25 mouse cellular contexts compared by ENCODE assay signal in genomic region chr11:85800380-85800779, GRCm38 (mm10). TPM values are rescaled to one million over a fixed set of nuclear protein-coding genes. Genes with fewer than 3 reads are reported as not detected.
A peak's percentile ranks its signal among the peaks of the same experiment; 100 is the strongest.
DNase-seq lines count a peak whose midpoint lies in the region; ATAC-seq and TF ChIP-seq lines count a peak whose summit lies in the region.
"Had no signal": no experiment of that assay in that cellular context is flagged by ENCODE, and none has a peak within 500 bp of the region (broad histone marks: within the 10 kb centered on the region; RNA-seq: fewer than 3 reads in every experiment).

No protein-coding gene starts in this region.

- H3K4me1 ChIP-seq in heart, embryonic 13.5 days: peaks cover 61% of the 10 kb centered on the region
- peaks cover 9% of the 10 kb centered on the region for H3K4me1 ChIP-seq in kidney, adult 2 months (ENCODE audit: control insufficient read depth, insufficient read depth, low read length)
- H3K4me1 ChIP-seq in kidney, embryonic 14.5 days (ENCODE audit: control insufficient read depth, insufficient read depth, low read length): peaks cover 16% of the 10 kb centered on the region
- H3K4me1 ChIP-seq in kidney, postnatal 0 days (replicated peaks; ENCODE audit: insufficient read depth, low read length): peaks cover 8% of the 10 kb centered on the region; the same call in 1 of the 2 replicates
- peaks cover 24% of the 10 kb centered on the region for H3K4me1 ChIP-seq in limb, embryonic 10.5 days
- H3K4me1 ChIP-seq: midbrain, embryonic 12.5 days; neural tube, embryonic 13.5 days had no signal

- TF ChIP-seq CTCF in kidney, adult 2 months (conservative IDR thresholded peaks at IDR 0.05; ENCODE audit: insufficient read depth, insufficient read length, low read depth, low read length): no peak
- TF ChIP-seq CTCF in kidney, postnatal 0 days (IDR thresholded peaks at IDR 0.05; ENCODE audit: low read depth): no peak

- H3K27me3 ChIP-seq in heart, embryonic 13.5 days (replicated peaks): peaks cover 72% of the 10 kb centered on the region
- no peaks in the 10 kb centered on the region for H3K27me3 ChIP-seq in kidney, adult 2 months (replicated peaks; ENCODE audit: control insufficient read depth, insufficient read depth, low read length)
- no peaks in the 10 kb centered on the region for H3K27me3 ChIP-seq in kidney, embryonic 14.5 days (ENCODE audit: control insufficient read depth, insufficient read depth, low read length)
- no peaks in the 10 kb centered on the region for H3K27me3 ChIP-seq in kidney, postnatal 0 days (ENCODE audit: insufficient read depth, low read length)
- H3K27me3 ChIP-seq in limb, embryonic 10.5 days (ENCODE audit: low read depth, poor library complexity, severe bottlenecking): peaks cover 92% of the 10 kb centered on the region
- H3K27me3 ChIP-seq: neural tube, embryonic 13.5 days had no signal

- no peak overlapping the region for H3K4me3 ChIP-seq in heart, embryonic 13.5 days
- no peak overlapping the region for H3K4me3 ChIP-seq in kidney, adult 2 months (ENCODE audit: insufficient read depth, low read depth, low read length)
- no peak overlapping the region for H3K4me3 ChIP-seq in kidney, embryonic 14.5 days (ENCODE audit: low read length)
- no peak overlapping the region for H3K4me3 ChIP-seq in kidney, postnatal 0 days (replicated peaks; ENCODE audit: low read depth, low read length)
- no peak overlapping the region for H3K4me3 ChIP-seq in limb, embryonic 10.5 days
- H3K4me3 ChIP-seq: hindbrain, embryonic 10.5 days; layer of hippocampus, adult 2 months; midbrain, embryonic 12.5 days; neural tube, embryonic 13.5 days had no signal

- H3K4me2 ChIP-seq in heart, embryonic 13.5 days: peak overlapping the region; percentile 50
- H3K4me2 ChIP-seq in kidney, embryonic 14.5 days (replicated peaks; ENCODE audit: low read depth, low read length): no peak overlapping the region
- no peak overlapping the region for H3K4me2 ChIP-seq in kidney, postnatal 0 days (ENCODE audit: low read length)
- H3K4me2 ChIP-seq: lung, embryonic 14.5 days; midbrain, embryonic 12.5 days; neural tube, embryonic 13.5 days had no signal

- no peak for TF ChIP-seq POLR2A in kidney, adult 2 months (IDR thresholded peaks at IDR 0.05; ENCODE audit: low read depth, low read length)

- H3K36me3 ChIP-seq in heart, embryonic 13.5 days: no peaks in the 10 kb centered on the region
- H3K36me3 ChIP-seq in kidney, adult 2 months (ENCODE audit: control insufficient read depth, insufficient read depth, low read length): no peaks in the 10 kb centered on the region
- H3K36me3 ChIP-seq in kidney, embryonic 14.5 days (ENCODE audit: control insufficient read depth, insufficient read depth, low read length): no peaks in the 10 kb centered on the region
- no peaks in the 10 kb centered on the region for H3K36me3 ChIP-seq in kidney, postnatal 0 days (ENCODE audit: insufficient read depth, low read length)
- H3K36me3 ChIP-seq in limb, embryonic 10.5 days: no peaks in the 10 kb centered on the region
- H3K36me3 ChIP-seq: hindbrain, embryonic 10.5 days; midbrain, embryonic 12.5 days; neural tube, embryonic 13.5 days had no signal

- ATAC-seq in heart, embryonic 13.5 days (ENCODE audit: extremely low read depth, insufficient number of reproducible peaks, low FRiP score, low TSS enrichment): no peak
- no peak for ATAC-seq in kidney, embryonic 14.5 days (ENCODE audit: low FRiP score, low TSS enrichment)
- no peak for ATAC-seq in kidney, postnatal 0 days (replicated peaks; ENCODE audit: low FRiP score, low read depth)
- ATAC-seq: activated CD4-positive, CD25-positive, alpha-beta regulatory T cell, adult 4 months had no signal

- DNase-seq in heart, postnatal 36 days: no peak
- DNase-seq in kidney, adult 2 months: peak; percentile 50
- no peak for DNase-seq in kidney, postnatal 0 days (ENCODE audit: low spot score)
- no peak for DNase-seq in limb, embryonic 10.5 days (ENCODE audit: low spot score)
- no peak for DNase-seq in cerebellum, adult 18-20 months
- DNase-seq in T-cell, adult 2 months (ENCODE audit: low spot score): no peak
- DNase-seq: adrenal gland, postnatal 25 days; cerebellum, adult 8-10 months; gastrocnemius, postnatal 25 days; left cerebral cortex, postnatal 4 days; spleen, adult 18-20 months had no signal

- 0 out of 2 replicates have a peak overlapping the region, but pooled peaks have one; percentile 57 for H3K27ac ChIP-seq in heart, embryonic 13.5 days (replicated peaks)
- H3K27ac ChIP-seq in kidney, adult 2 months (ENCODE audit: insufficient read depth, low read depth, low read length): no peak overlapping the region
- H3K27ac ChIP-seq in kidney, embryonic 14.5 days (ENCODE audit: low read depth, low read length): no peak overlapping the region
- peak overlapping the region; percentile 27; the same call in 1 of the 2 replicates for H3K27ac ChIP-seq in kidney, postnatal 0 days
- H3K27ac ChIP-seq in limb, embryonic 10.5 days: 0 out of 2 replicates have a peak overlapping the region, but pooled peaks have one; percentile 17
- H3K27ac ChIP-seq: hindbrain, embryonic 10.5 days; layer of hippocampus, adult 2 months; midbrain, embryonic 12.5 days; neural tube, embryonic 13.5 days had no signal

- no peak overlapping the region for H3K9ac ChIP-seq in heart, embryonic 13.5 days
- no peak overlapping the region for H3K9ac ChIP-seq in kidney, embryonic 14.5 days (ENCODE audit: low read depth, low read length)
- H3K9ac ChIP-seq in kidney, postnatal 0 days (ENCODE audit: low read depth, low read length): no peak overlapping the region
- H3K9ac ChIP-seq: lung, embryonic 14.5 days; midbrain, embryonic 12.5 days; neural tube, embryonic 13.5 days had no signal

- intact Hi-C loops in heart, postnatal 36 days (cut with DNase I): no loop called here

- H3K9me3 ChIP-seq in heart, embryonic 13.5 days: no peaks in the 10 kb centered on the region
- H3K9me3 ChIP-seq in kidney, embryonic 14.5 days (ENCODE audit: control insufficient read depth, low read length): no peaks in the 10 kb centered on the region
- H3K9me3 ChIP-seq in kidney, postnatal 0 days (replicated peaks; ENCODE audit: low read length): no peaks in the 10 kb centered on the region
- no peaks in the 10 kb centered on the region for H3K9me3 ChIP-seq in limb, embryonic 10.5 days (replicated peaks)
- H3K9me3 ChIP-seq: hindbrain, embryonic 10.5 days; midbrain, embryonic 12.5 days; neural tube, embryonic 13.5 days had no signal

- 21% methylated on average over 11 of the region's 11 CpGs for WGBS in heart, embryonic 13.5 days
- 49% methylated on average over 11 of the region's 11 CpGs for WGBS in kidney, adult 2 months
- whole genome bisulfite sequencing in kidney, embryonic 14.5 days: 50% methylated on average over 11 of the region's 11 CpGs
- WGBS in kidney, postnatal 0 days: 50% methylated on average over 11 of the region's 11 CpGs
- 42% methylated on average over 11 of the region's 11 CpGs for WGBS in limb, embryonic 10.5 days

RNA-seq across cellular contexts. Expression of gene Tbx2, which starts 32.0 kb away (rescaled TPM):
- polyA plus RNA-seq in heart, embryonic 13.5 days (2015; fragmentation: Nextera tagmentation; extraction: Ambion mirVana): 2.0 and 2.9 TPM in 2 replicates
- total RNA-seq in heart, postnatal 36 days (2021): 1 to 10 TPM; 6.2 to 6.9 TPM
- polyA plus RNA-seq in kidney, adult 2 months (2012; rRNA removed): 58.5 and 66.9 TPM in 2 replicates
- polyA plus RNA-seq in kidney, embryonic 14.5 days (2014; fragmentation: Nextera tagmentation; extraction: Ambion mirVana): 18.2 and 19.8 TPM in 2 replicates
- 15.6 and 22.5 TPM in 2 replicates for polyA plus RNA-seq in kidney, postnatal 0 days (2015; fragmentation: Nextera tagmentation; extraction: Ambion mirVana)
- 4.0 and 5.3 TPM in 2 replicates for polyA plus RNA-seq in limb, embryonic 10.5 days (2016; fragmentation: Nextera tagmentation; extraction: Ambion mirVana)

RNA-seq across cellular contexts. Expression of gene Gm11444, which starts 49.8 kb away (rescaled TPM):
- polyA plus RNA-seq in heart, embryonic 13.5 days (2015; fragmentation: Nextera tagmentation; extraction: Ambion mirVana): not detected in 2 replicates
- not detected for total RNA-seq in heart, postnatal 36 days (2021)
- not detected in 2 replicates for polyA plus RNA-seq in kidney, adult 2 months (2012; rRNA removed)
- polyA plus RNA-seq in kidney, embryonic 14.5 days (2014; fragmentation: Nextera tagmentation; extraction: Ambion mirVana): not detected in 2 replicates
- not detected in 2 replicates for polyA plus RNA-seq in kidney, postnatal 0 days (2015; fragmentation: Nextera tagmentation; extraction: Ambion mirVana)
- polyA plus RNA-seq in limb, embryonic 10.5 days (2016; fragmentation: Nextera tagmentation; extraction: Ambion mirVana): not detected in 2 replicates
- total RNA-seq: adrenal gland, postnatal 25 days; common myeloid progenitor, adult 5-6 weeks; gastrocnemius, postnatal 25 days; layer of hippocampus, adult 2 months; left cerebral cortex, adult 18-20 months; left cerebral cortex, postnatal 4 days had no signal
- polyA plus RNA-seq: C2C12; embryonic facial prominence, embryonic 14.5 days; forebrain, embryonic 11.5 days; hindbrain, embryonic 10.5 days; lung, embryonic 14.5 days; midbrain, embryonic 12.5 days; neural tube, embryonic 13.5 days; stomach, embryonic 14.5 days had no signal

Comparison
In these comparisons a context has a peak if more than half of its experiments do, and no peak if none do; other contexts are left out.
1. H3K27ac ChIP-seq: peak in heart, embryonic 13.5 days (single experiment), kidney, postnatal 0 days (single experiment) and limb, embryonic 10.5 days (single experiment); none in kidney, adult 2 months (single experiment) and kidney, embryonic 14.5 days (single experiment).